Comparison of ENCODE assay signal across 24 mouse cellular contexts in genomic region chr6:83987642-83988041, GRCm38 (mm10). TPM values are rescaled to one million over a fixed set of nuclear protein-coding genes. Genes with fewer than 3 reads are reported as not detected.
DNase-seq lines count a peak whose midpoint lies in the region; ATAC-seq and TF ChIP-seq lines count a peak whose summit lies in the region.
"Had no signal": no experiment of that assay in that cellular context is flagged by ENCODE, and none has a peak within 500 bp of the region (broad histone marks: within the 10 kb centered on the region; RNA-seq: fewer than 3 reads in every experiment).

No protein-coding gene starts in this region.

- no peak overlapping the region for H3K27ac ChIP-seq in forebrain, embryonic 14.5 days (ENCODE audit: low read depth, low read length)
- H3K27ac ChIP-seq in liver, postnatal 0 days (ENCODE audit: low read depth): no peak overlapping the region
- H3K27ac ChIP-seq: embryonic facial prominence, embryonic 13.5 days; embryonic facial prominence, embryonic 15.5 days; forebrain, embryonic 10.5 days; forebrain, embryonic 12.5 days; forebrain, embryonic 15.5 days had no signal

- no peak overlapping the region for H3K4me3 ChIP-seq in forebrain, embryonic 14.5 days (ENCODE audit: low read depth, low read length)
- H3K4me3 ChIP-seq in liver, postnatal 0 days (ENCODE audit: low read depth, low read length): no peak overlapping the region
- H3K4me3 ChIP-seq: embryonic facial prominence, embryonic 13.5 days; embryonic facial prominence, embryonic 15.5 days; erythroblast, embryonic 14.5 days; forebrain, embryonic 10.5 days; forebrain, embryonic 12.5 days; forebrain, embryonic 15.5 days had no signal

- H3K36me3 ChIP-seq in forebrain, embryonic 14.5 days (ENCODE audit: control insufficient read depth, insufficient read depth, low read length): peaks cover 69% of the 10 kb centered on the region
- H3K36me3 ChIP-seq in liver, postnatal 0 days (replicated peaks; ENCODE audit: insufficient read depth, low read length): peaks cover 33% of the 10 kb centered on the region

- no peak overlapping the region for H3K9ac ChIP-seq in forebrain, embryonic 14.5 days (ENCODE audit: low read length)
- H3K9ac ChIP-seq in liver, postnatal 0 days (replicated peaks): no peak overlapping the region
- H3K9ac ChIP-seq: embryonic facial prominence, embryonic 13.5 days; embryonic facial prominence, embryonic 15.5 days; forebrain, embryonic 12.5 days; forebrain, embryonic 15.5 days; forebrain, postnatal 0 days had no signal

- H3K27me3 ChIP-seq in forebrain, embryonic 14.5 days (replicated peaks; ENCODE audit: control insufficient read depth, insufficient read depth, low read length): no peaks in the 10 kb centered on the region
- no peaks in the 10 kb centered on the region for H3K27me3 ChIP-seq in liver, postnatal 0 days (ENCODE audit: insufficient read depth, low read length)
- H3K27me3 ChIP-seq: embryonic facial prominence, embryonic 13.5 days; embryonic facial prominence, embryonic 15.5 days; forebrain, embryonic 12.5 days; forebrain, embryonic 15.5 days had no signal

- peak; percentile 10 for DNase-seq in lung, postnatal 36 days
- DNase-seq in lung, postnatal 25 days (ENCODE audit: low spot score): no peak
- DNase-seq in forebrain, embryonic 14.5 days (ENCODE audit: low spot score): no peak
- no peak for DNase-seq in liver, postnatal 0 days
- DNase-seq: adrenal gland, adult 8-10 months; adrenal gland, postnatal 14 days; adrenal gland, postnatal 36 days; cerebellum, adult 11 months; cerebellum, adult 18-20 months; cerebellum, adult 8-10 months; cerebellum, adult 9-11 months; cerebellum, postnatal 14 days; cerebellum, postnatal 36 days; embryo, embryonic 11 days; forebrain, postnatal 0 days had no signal

- peak; percentile 90 for ATAC-seq in megakaryocyte, adult 5-6 weeks (ENCODE audit: poor library complexity, severe bottlenecking)
- no peak for ATAC-seq in forebrain, embryonic 14.5 days
- ATAC-seq in liver, postnatal 0 days: no peak
- ATAC-seq: forebrain, embryonic 15.5 days; forebrain, postnatal 0 days had no signal

- no peak for TF ChIP-seq EP300 in liver, postnatal 0 days (IDR thresholded peaks at IDR 0.05; ENCODE audit: low read depth)

- H3K4me1 ChIP-seq in forebrain, embryonic 14.5 days (ENCODE audit: control insufficient read depth, insufficient read depth, low read length): no peaks in the 10 kb centered on the region
- no peaks in the 10 kb centered on the region for H3K4me1 ChIP-seq in liver, postnatal 0 days (ENCODE audit: insufficient read depth)
- H3K4me1 ChIP-seq: embryonic facial prominence, embryonic 13.5 days; embryonic facial prominence, embryonic 15.5 days; forebrain, embryonic 12.5 days; forebrain, embryonic 15.5 days had no signal

- 91% methylated on average over 5 of the region's 5 CpGs for WGBS in forebrain, embryonic 14.5 days
- WGBS in liver, postnatal 0 days (ENCODE audit: insufficient replicate concordance): 86% methylated on average over 5 of the region's 5 CpGs

- H3K4me2 ChIP-seq in forebrain, embryonic 14.5 days (ENCODE audit: low read length): no peak overlapping the region
- H3K4me2 ChIP-seq in liver, postnatal 0 days (ENCODE audit: low read depth, low read length): no peak overlapping the region
- H3K4me2 ChIP-seq: embryonic facial prominence, embryonic 13.5 days; embryonic facial prominence, embryonic 15.5 days; forebrain, embryonic 12.5 days; forebrain, embryonic 15.5 days had no signal

- no peak for TF ChIP-seq CTCF in liver, postnatal 0 days (IDR thresholded peaks at IDR 0.05; ENCODE audit: low read depth)

- H3K9me3 ChIP-seq in forebrain, embryonic 14.5 days (replicated peaks; ENCODE audit: control insufficient read depth, low read length): no peaks in the 10 kb centered on the region
- H3K9me3 ChIP-seq in liver, postnatal 0 days (ENCODE audit: low read length): no peaks in the 10 kb centered on the region
- H3K9me3 ChIP-seq: embryonic facial prominence, embryonic 13.5 days; embryonic facial prominence, embryonic 15.5 days; forebrain, embryonic 10.5 days; forebrain, embryonic 12.5 days; forebrain, embryonic 15.5 days had no signal

RNA-seq across cellular contexts. Expression of gene Dysf, which starts 20.7 kb away (rescaled TPM):
- total RNA-seq in megakaryocyte, adult 5-6 weeks (2015): not detected in 2 replicates
- not detected in 2 replicates for total RNA-seq in megakaryocyte, adult 5-6 weeks (2017)
- polyA plus RNA-seq in forebrain, embryonic 14.5 days (2014; fragmentation: Nextera tagmentation; extraction: Ambion mirVana): 1.2 and 1.4 TPM in 2 replicates
- polyA plus RNA-seq in liver, postnatal 0 days (2015; fragmentation: Nextera tagmentation; extraction: Ambion mirVana): 2.0 and 2.7 TPM in 2 replicates
- total RNA-seq: common myeloid progenitor, adult 5-6 weeks; MEL had no signal
